Mouse (Mus musculus): Measurements from ENCODE around the gene Mapk8ip1. TPM values are rescaled to one million over a fixed set of nuclear protein-coding genes. Genes with fewer than 3 reads are reported as not detected.

Mapk8ip1 gene
- polyA plus RNA-seq, 1 experiment from 2014 or later: 15.1 TPM

DNA sequence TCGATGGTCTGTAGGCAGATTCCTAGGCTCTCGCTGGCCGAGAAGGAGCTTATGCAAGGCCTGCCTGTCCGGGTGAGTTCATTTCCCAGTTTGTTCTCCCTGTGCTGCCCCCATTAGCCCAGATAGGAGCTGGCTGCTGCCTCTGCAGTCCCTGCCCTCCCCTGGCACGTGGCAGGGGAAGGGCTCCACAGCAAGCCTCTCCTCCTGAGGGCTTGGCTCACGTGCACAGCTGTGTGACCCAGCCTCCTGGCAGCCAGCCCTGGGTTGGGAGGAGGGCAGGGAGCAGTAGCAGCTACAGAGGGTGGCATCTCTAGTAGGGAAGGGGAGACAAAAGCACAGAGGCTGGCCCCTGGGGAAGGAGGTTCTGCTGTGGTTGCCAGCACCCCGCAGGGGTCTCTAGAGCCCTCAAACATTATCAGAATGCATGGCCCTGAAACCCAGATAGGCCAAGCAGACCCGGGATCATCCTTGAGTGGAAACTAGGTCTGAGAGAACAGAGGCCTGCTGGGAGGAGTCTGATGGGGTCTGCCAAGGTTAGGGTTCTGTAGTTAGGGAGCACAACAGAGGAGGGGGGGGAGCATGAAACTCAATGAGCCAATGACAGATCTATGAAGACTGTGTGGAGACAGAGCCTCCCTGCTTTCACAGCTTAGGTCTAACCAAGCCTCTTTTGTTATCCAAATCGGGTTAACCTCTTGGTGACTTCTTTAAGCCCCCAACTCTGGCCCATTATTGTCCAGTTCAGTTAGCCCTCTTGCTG is 22.8 kb upstream of the Mapk8ip1 start:
- Histone ChIP-seq H3K4me3 (no peak overlapping the region), H3K27me3 (no peaks in the 10 kb centered on the region), H3K4me2 (no peak overlapping the region), H3K9ac (no peak overlapping the region), H3K27ac (peak overlapping the region; percentile 90), H3K4me1 (peaks cover 53% of the 10 kb centered on the region), H3K9me3 (no peaks in the 10 kb centered on the region), H3K36me3 (peaks cover 46% of the 10 kb centered on the region)
- ATAC-seq (ENCODE audit: borderline replicate concordance, extremely low read depth, low FRiP score, low TSS enrichment): peak; percentile 71
- WGBS: 58% methylated on average over 9 of the region's 9 CpGs

DNA sequence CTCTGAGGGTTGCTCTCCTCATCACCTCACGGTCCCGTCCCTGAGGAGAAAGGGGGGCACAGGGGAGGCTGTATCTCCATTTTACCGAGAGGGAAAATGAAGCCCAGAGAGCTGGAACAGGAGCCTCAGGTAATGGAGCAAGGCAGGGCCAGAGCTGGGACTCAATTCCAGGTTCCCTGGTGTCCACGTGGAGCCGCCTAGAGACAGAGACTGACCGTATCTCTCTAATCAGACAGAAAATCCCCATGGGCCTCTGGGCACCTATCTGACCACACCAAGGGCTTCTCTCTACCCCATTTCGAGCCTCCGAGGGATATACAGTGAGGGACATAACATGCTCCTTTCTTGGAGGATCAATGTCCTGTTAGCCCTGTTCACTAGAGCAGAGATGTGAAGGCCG is 22.1 kb upstream of the Mapk8ip1 start:
- Histone ChIP-seq H3K4me3 (no peak overlapping the region), H3K9me3 (no peaks in the 10 kb centered on the region), H3K4me2 (no peak overlapping the region), H3K27ac (peak overlapping the region; percentile 27), H3K27me3 (no peaks in the 10 kb centered on the region), H3K9ac (no peak overlapping the region), H3K4me1 (peaks cover 46% of the 10 kb centered on the region), H3K36me3 (peaks cover 53% of the 10 kb centered on the region)
- WGBS: 87% methylated on average over 9 of the region's 9 CpGs
- ATAC-seq (ENCODE audit: borderline replicate concordance, extremely low read depth, low FRiP score, low TSS enrichment): no peak

DNA sequence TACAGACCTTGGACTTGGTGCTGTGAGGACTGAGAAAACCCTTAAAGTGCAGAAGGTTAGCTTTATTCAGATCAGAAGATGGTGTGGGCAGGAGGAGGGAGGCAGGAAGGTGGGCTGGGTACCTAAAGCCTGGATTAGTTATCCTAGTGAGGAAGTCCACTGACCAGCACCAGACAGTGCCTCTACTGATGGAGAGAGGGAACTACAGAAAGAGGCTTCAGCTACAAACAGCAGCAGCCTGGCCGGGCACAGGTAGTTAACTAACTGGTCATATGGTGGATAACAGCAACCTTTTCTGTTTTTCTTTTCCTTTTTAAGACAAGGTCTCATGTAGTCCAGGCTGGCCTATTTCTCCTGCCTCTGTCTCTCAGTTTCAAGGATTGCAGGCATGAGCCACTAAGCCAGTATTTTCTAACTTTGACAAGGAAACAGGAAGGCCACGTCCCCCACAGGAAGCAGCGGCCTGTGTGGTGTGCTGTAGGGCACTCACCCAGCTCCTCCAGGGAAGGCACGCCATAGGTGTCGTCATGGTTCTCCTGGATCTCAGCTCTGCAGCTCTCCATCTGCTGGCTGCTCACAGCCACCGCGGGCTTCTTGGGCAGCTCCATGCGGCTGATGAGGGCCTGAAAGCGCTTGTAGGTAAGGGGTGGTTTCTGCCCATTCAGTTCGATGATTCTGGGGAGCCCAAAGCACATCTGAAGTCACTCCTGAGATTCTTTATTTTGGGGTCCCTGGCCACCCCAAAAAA is 21.5 kb upstream of the Mapk8ip1 start:
- Histone ChIP-seq H3K9me3 (no peaks in the 10 kb centered on the region), H3K27me3 (no peaks in the 10 kb centered on the region), H3K36me3 (peaks cover 55% of the 10 kb centered on the region), H3K27ac (no peak overlapping the region), H3K4me3 (no peak overlapping the region), H3K4me1 (peaks cover 40% of the 10 kb centered on the region), H3K9ac (no peak overlapping the region), H3K4me2 (no peak overlapping the region)
- ATAC-seq (ENCODE audit: borderline replicate concordance, extremely low read depth, low FRiP score, low TSS enrichment): no peak
- WGBS: 58% methylated on average over 10 of the region's 10 CpGs

DNA sequence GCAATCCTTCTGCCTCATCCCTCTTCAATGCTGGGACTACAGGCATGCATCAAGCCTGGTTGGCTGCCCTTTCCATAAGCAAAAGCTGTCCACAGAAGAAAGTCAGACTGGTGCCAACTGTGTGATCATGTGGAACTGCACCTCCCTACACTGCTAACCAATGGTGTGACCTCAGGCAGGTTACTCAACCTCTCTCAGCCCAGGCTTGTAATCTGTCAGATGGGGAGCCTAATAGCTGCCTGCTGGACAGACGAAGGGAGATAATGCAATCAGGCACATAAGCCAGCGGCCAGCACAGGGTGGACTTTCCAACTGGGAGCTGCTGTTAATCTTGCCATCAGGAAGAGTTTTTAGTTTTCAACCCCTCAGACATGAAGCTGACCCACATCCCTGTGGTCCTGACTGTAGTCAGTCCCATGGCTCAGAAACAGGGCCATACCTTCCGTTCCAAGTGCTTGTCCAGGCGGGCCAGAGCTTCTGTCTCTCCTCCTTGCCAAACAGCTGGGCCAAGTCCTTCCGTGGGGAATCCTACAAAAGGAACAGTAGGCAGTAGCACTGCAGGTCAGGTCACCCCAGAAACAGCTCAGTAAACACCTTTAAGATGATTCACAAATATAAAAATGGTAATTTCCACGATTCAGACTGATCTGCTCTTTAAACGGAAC is 20.8 kb upstream of the Mapk8ip1 start:
- H3K27me3 ChIP-seq: no peaks in the 10 kb centered on the region
- H3K4me2 ChIP-seq: no peak overlapping the region
- H3K9ac ChIP-seq: no peak overlapping the region
- peaks cover 55% of the 10 kb centered on the region for H3K36me3 ChIP-seq
- no peak overlapping the region for H3K27ac ChIP-seq
- no peak for ATAC-seq (ENCODE audit: borderline replicate concordance, extremely low read depth, low FRiP score, low TSS enrichment)
- H3K9me3 ChIP-seq: no peaks in the 10 kb centered on the region
- H3K4me3 ChIP-seq: no peak overlapping the region
- 91% methylated on average over 7 of the region's 7 CpGs for whole genome bisulfite sequencing
- peaks cover 34% of the 10 kb centered on the region for H3K4me1 ChIP-seq

DNA sequence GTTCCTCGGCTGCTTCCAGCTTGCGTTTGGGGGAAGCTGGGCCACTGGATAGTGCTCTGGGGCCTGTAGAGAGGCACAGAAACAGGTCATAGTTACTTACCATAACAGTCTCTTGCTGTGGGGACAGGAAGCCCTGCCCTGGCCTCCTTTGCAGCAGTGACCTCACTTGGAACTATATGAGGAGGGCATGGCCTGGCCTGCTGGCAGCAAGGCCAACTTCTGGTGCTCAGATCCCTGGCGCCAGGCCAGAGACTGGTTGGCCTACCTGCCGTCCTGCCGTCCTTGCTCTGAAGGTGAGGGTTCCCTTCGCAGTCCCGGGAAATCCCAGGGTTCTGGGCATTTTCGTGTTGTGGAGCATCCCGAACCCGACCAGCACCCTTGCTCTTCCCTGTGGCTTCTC is 10.6 kb upstream of the Mapk8ip1 start:
- Histone ChIP-seq H3K4me2 (no peak overlapping the region), H3K27ac (no peak overlapping the region), H3K9me3 (no peaks in the 10 kb centered on the region), H3K27me3 (no peaks in the 10 kb centered on the region), H3K36me3 (peaks cover 79% of the 10 kb centered on the region), H3K4me3 (no peak overlapping the region), H3K4me1 (no peaks in the 10 kb centered on the region), H3K9ac (no peak overlapping the region)
- WGBS: 83% methylated on average over 10 of the region's 10 CpGs
- ATAC-seq (ENCODE audit: borderline replicate concordance, extremely low read depth, low FRiP score, low TSS enrichment): no peak

DNA sequence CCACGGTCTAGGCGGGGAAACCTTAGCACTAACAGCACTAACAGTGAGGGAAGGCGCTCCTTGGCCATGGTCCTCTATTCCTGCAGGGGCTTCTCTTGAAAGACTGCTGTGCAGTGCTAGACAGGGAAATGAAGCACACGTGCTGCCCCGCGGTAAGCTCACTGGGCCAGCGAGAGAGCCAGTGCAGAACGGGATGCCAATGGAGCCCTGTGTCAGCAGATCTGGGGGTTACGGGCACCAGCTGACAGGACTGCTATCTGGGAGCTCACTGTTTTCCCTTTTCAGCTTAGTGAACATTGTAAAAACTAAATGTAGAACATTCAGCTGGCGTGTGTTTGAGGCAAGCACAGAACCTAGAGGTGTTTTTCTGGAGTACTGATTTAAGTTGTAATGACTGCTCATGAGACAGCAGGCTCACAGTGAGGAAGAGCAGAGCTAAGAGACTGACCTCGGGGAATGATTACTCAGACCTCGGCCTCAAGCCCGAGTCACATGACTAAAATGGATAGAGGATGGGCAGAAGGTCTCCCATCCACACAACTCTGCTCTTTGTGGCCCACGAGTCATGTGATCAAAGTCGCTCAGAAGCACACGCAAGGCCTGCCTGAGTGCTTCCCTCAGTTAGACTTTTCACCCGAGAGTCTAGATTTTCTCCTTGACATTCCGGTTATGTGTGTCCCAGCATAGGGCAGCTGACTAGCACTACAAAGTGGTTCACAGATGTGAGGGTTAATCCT is 7.4 kb upstream of the Mapk8ip1 start:
- Histone ChIP-seq H3K9me3 (no peaks in the 10 kb centered on the region), H3K4me3 (no peak overlapping the region), H3K27me3 (no peaks in the 10 kb centered on the region), H3K9ac (no peak overlapping the region), H3K36me3 (peaks cover 69% of the 10 kb centered on the region), H3K27ac (no peak overlapping the region), H3K4me1 (no peaks in the 10 kb centered on the region), H3K4me2 (no peak overlapping the region)
- no peak for ATAC-seq (ENCODE audit: borderline replicate concordance, extremely low read depth, low FRiP score, low TSS enrichment)
- WGBS: 85% methylated on average over 18 of the region's 18 CpGs

DNA sequence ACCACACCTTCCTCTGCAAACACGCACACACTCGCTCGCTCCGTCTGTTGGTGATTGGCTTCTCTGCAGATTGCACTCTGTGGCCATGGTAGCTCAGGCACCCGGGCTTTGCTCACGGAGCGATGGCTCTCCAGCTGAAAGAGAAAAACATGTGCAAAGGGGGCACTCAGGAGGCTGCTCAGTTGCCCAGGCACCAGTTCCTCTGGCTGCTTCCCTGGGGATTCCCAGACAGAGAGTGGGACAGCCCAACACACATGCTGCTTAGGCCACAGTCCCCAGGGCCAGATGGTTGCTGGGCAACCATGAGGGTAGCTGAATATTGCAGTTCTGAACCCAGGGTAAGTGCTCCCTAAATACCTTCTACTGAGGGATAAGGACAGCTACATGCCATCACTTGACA is 4.6 kb upstream of the Mapk8ip1 start:
- H3K4me1 ChIP-seq: peaks cover 3% of the 10 kb centered on the region; the same call in 1 of the 2 replicates
- H3K9me3 ChIP-seq: no peaks in the 10 kb centered on the region
- no peak for ATAC-seq (ENCODE audit: borderline replicate concordance, extremely low read depth, low FRiP score, low TSS enrichment)
- no peak overlapping the region for H3K9ac ChIP-seq
- H3K36me3 ChIP-seq: peaks cover 42% of the 10 kb centered on the region
- H3K4me3 ChIP-seq: no peak overlapping the region
- H3K4me2 ChIP-seq: no peak overlapping the region
- H3K27me3 ChIP-seq: peaks cover 7% of the 10 kb centered on the region
- no peak overlapping the region for H3K27ac ChIP-seq
- 89% methylated on average over 7 of the region's 7 CpGs for WGBS

DNA sequence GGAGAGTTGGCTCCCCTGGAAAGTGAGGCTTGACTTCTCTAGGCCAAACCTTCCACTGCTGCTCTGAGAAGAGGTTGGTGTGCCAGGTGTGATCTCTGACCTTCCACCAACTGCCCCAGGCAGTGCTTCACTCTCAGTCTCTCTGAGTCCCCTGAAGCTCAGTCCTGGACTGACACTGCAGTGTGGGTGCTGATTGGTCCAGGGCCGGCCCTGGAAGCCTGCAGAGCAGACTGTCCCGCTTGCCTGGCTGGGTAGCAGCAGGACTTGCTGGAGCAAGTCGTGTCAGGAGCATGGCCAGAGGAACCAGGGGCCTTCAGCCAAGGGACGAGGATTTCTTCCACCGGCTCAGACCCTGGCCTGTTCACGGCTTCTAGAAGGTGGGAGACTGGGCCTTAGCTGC is 3.7 kb upstream of the Mapk8ip1 start:
- H3K4me2 ChIP-seq: no peak overlapping the region
- ATAC-seq (ENCODE audit: borderline replicate concordance, extremely low read depth, low FRiP score, low TSS enrichment): no peak
- peaks cover 12% of the 10 kb centered on the region for H3K27me3 ChIP-seq
- H3K27ac ChIP-seq: no peak overlapping the region
- H3K9me3 ChIP-seq: no peaks in the 10 kb centered on the region
- H3K4me1 ChIP-seq: peaks cover 4% of the 10 kb centered on the region; the same call in 1 of the 2 replicates
- WGBS: 85% methylated on average over 6 of the region's 6 CpGs
- no peak overlapping the region for H3K9ac ChIP-seq
- no peak overlapping the region for H3K4me3 ChIP-seq
- peaks cover 33% of the 10 kb centered on the region for H3K36me3 ChIP-seq

DNA sequence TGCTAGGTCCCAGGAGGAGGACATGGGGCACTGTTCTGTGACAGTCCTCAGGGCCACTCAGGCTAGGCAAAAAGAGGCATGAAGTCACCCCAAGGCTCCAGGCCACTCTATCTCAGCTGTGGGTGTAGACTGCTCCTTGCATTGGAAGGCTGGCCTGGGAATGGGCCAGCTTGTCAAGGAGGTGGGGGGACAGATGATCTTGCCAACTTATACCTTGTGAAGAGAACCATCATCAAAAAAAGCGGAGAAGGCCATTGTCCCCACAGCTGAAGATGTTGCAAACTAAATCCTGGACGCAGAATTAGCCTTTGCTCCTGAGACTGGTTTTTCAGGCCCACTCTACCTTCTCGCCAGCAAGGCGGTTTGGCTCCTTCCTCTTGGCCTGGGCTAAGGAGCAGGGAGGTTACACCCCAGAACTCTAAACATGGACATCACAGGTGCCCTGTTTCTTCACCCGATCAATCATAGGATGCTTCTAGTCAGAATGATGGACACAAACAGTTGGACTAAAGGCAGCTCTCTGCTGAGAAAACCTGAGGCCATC is 2.8 kb upstream of the Mapk8ip1 start:
- no peaks in the 10 kb centered on the region for H3K9me3 ChIP-seq
- no peak for ATAC-seq (ENCODE audit: borderline replicate concordance, extremely low read depth, low FRiP score, low TSS enrichment)
- H3K36me3 ChIP-seq: peaks cover 24% of the 10 kb centered on the region
- no peak overlapping the region for H3K4me3 ChIP-seq
- H3K9ac ChIP-seq: no peak overlapping the region
- peaks cover 12% of the 10 kb centered on the region for H3K27me3 ChIP-seq
- no peak overlapping the region for H3K4me2 ChIP-seq
- WGBS: 89% methylated on average over 5 of the region's 5 CpGs
- peaks cover 4% of the 10 kb centered on the region; the same call in 1 of the 2 replicates for H3K4me1 ChIP-seq
- no peak overlapping the region for H3K27ac ChIP-seq

DNA sequence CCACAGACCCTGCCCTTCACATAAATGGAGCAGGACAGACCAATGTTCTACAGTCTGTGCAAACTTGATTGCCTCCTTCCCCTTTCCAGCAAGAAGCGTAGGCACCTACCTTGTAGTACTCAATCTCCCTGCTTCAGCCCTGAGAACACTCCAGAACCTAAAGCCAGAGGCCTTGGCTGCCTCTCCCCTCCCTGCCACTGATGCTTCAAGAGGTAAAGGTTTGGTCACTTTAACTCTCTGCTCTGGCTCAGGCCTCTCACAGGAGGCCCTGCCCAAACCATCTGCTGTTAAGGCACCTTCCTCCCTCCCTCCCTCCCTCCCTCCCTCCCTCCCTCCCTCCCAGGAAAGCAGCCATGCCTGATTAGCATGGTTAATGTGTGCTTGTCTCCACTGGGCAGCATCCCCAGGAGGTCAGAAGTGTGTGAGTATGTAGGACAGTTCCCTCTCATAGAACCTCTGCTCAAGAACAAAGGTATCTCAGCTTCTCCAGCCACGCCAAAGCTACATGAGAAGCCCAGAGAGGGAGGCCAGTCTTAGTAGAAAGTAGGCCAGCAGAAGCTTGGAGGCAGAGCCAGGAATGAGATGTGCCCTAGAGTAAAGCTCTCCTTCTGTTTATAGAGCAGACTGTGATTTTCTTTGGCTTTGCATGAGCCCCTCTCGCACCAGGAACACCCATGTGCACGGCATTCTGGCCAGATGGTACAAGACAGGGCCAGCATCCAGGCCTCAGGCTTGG is 1.7 kb upstream of the Mapk8ip1 start:
- WGBS: 69% methylated on average over 4 of the region's 4 CpGs
- ATAC-seq (ENCODE audit: borderline replicate concordance, extremely low read depth, low FRiP score, low TSS enrichment): no peak

DNA sequence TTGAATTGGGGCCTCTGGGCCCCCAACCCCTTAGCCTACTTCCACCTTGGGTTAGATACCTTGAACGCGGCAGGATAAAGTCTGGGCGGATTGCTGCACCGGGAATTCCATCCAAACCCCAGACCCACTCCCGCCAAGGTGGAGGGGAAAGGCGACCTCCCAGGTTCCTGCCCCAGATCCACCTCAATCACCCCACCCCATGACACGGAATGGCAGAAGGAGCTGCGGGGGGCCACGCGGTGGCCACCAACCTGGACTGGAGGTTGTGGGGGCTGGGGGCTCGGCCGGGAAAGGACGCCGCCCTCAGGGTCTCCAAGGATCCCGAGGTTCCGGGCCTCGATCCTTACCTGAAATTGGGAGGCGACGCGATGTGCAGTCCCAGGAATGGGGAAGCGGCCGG is 381 bp downstream of the Mapk8ip1 start:
- Histone ChIP-seq H3K36me3 (peaks cover 12% of the 10 kb centered on the region), H3K27me3 (peaks cover 12% of the 10 kb centered on the region), H3K4me2 (peak overlapping the region; percentile 94), H3K4me1 (peaks cover 4% of the 10 kb centered on the region; the same call in 1 of the 2 replicates), H3K9me3 (no peaks in the 10 kb centered on the region), H3K4me3 (peak overlapping the region; percentile 57), H3K9ac (peak overlapping the region; percentile 47), H3K27ac (no peak overlapping the region)
- 4% methylated on average over 22 of the region's 22 CpGs for WGBS
- no peak for ATAC-seq (ENCODE audit: borderline replicate concordance, extremely low read depth, low FRiP score, low TSS enrichment)

More for the DNA sequence above, 1.7 kb upstream of the Mapk8ip1 start:
- H3K9me3 ChIP-seq: no peaks in the 10 kb centered on the region
- no peak overlapping the region for H3K9ac ChIP-seq
- peaks cover 13% of the 10 kb centered on the region for H3K36me3 ChIP-seq
- no peak overlapping the region for H3K4me2 ChIP-seq
- H3K27me3 ChIP-seq: peaks cover 12% of the 10 kb centered on the region
- H3K4me1 ChIP-seq: peaks cover 4% of the 10 kb centered on the region; the same call in 1 of the 2 replicates
- no peak overlapping the region for H3K27ac ChIP-seq
- H3K4me3 ChIP-seq: no peak overlapping the region
